Mouse (Mus musculus) stomach, postnatal 0 days (tissue): Measurements from ENCODE around the gene Ptpn7.

Experiments used
- CTCF ChIP-seq: IDR thresholded peaks from 2 replicates; pipeline ENCODE4 v1.5.1; 2016; ENCODE audit warnings: antibody characterized with exemption, low read depth, mild to moderate bottlenecking, moderate library complexity
- EP300 ChIP-seq: optimal IDR thresholded peaks from 2 replicates; pipeline ENCODE3; 2016; ENCODE audit warnings: antibody characterized with exemption

GRCm38 (mm10) chr1:135183448-135183847, 50.9 kb downstream of the Ptpn7 start:
- no peak for TF ChIP-seq EP300
- TF ChIP-seq CTCF = no peak
